In the genomic region with DNA sequence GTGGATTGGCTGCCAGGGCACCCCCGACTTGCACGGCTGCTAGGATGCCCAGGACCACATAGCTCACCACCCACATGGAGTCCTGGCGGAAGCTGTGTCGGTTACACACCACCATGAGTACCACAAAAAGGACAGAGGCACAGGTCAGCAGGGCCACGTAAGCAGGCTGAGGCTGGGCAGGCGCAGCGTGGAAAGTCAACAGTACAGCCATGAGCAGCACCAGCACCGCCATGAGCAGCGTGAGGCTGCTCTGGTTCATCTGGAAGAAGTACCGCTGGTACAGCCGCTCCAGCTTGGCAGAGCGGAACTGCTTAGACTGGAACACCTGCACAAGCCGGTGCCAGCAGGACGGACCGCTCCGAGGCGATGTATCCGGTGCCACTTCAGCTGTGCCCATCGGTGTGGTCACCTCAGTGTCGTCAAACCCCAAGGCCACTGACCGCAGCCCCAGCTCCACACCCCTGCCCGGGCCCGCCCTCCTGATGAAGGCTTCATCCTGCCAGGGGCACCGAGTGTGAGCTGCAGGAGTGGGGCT, we compare ENCODE assay signal across 14 mouse cellular contexts. TPM values are rescaled to one million over a fixed set of nuclear protein-coding genes. Genes with fewer than 3 reads are reported as not detected.
A peak's percentile ranks its signal among the peaks of the same experiment; 100 is the strongest.
DNase-seq lines count a peak whose midpoint lies in the region; ATAC-seq and TF ChIP-seq lines count a peak whose summit lies in the region.
"Had no signal": no experiment of that assay in that cellular context is flagged by ENCODE, and none has a peak within 500 bp of the region (broad histone marks: within the 10 kb centered on the region; RNA-seq: fewer than 3 reads in every experiment).

No protein-coding gene starts in this region.

- peaks cover 5% of the 10 kb centered on the region for H3K36me3 ChIP-seq in heart, adult 2 months (ENCODE audit: control insufficient read depth, insufficient read depth, low read length)
- H3K36me3 ChIP-seq in ES-Bruce4 (ENCODE audit: control insufficient read depth, insufficient read depth, low read length, poor library complexity, severe bottlenecking), result no peaks in the 10 kb centered on the region
- peaks cover 26% of the 10 kb centered on the region for H3K36me3 ChIP-seq in heart, embryonic 16.5 days (ENCODE audit: control insufficient read depth, insufficient read depth)
- peaks cover 47% of the 10 kb centered on the region for H3K36me3 ChIP-seq in liver, embryonic 13.5 days
- H3K36me3 ChIP-seq in lung, postnatal 0 days (ENCODE audit: insufficient read depth, low read length), result 0 out of 2 replicates have a peak, but pooled peaks cover 12% of the 10 kb centered on the region

- TF ChIP-seq EP300 in heart, adult 2 months (IDR thresholded peaks at IDR 0.05; ENCODE audit: insufficient read depth, low read depth, low read length), result no peak
- TF ChIP-seq EP300 in ES-Bruce4 (IDR thresholded peaks at IDR 0.05; ENCODE audit: insufficient read depth, low read depth, low read length), result no peak
- TF ChIP-seq EP300 in lung, postnatal 0 days (IDR thresholded peaks at IDR 0.05), result no peak

- H3K79me2 ChIP-seq in heart, adult 2 months (replicated peaks; ENCODE audit: control insufficient read depth, insufficient read depth, low read length), result peaks cover 10% of the 10 kb centered on the region

- H3K9me3 ChIP-seq in ES-Bruce4 (replicated peaks; ENCODE audit: control insufficient read depth, insufficient read depth, low read length, poor library complexity, severe bottlenecking), result no peaks in the 10 kb centered on the region
- H3K9me3 ChIP-seq in heart, embryonic 16.5 days (replicated peaks; ENCODE audit: control insufficient read depth, low read length), result no peaks in the 10 kb centered on the region
- no peaks in the 10 kb centered on the region for H3K9me3 ChIP-seq in liver, embryonic 13.5 days (replicated peaks)
- no peaks in the 10 kb centered on the region for H3K9me3 ChIP-seq in lung, postnatal 0 days (ENCODE audit: low read length)
- H3K9me3 ChIP-seq: forebrain, embryonic 15.5 days had no signal

- ATAC-seq in heart, embryonic 16.5 days (replicated peaks; ENCODE audit: extremely low read depth, insufficient read depth, low FRiP score), result no peak
- no peak for ATAC-seq in liver, embryonic 13.5 days (ENCODE audit: low read depth)
- no peak for ATAC-seq in lung, postnatal 0 days
- ATAC-seq: forebrain, embryonic 15.5 days had no signal

- peak overlapping the region; percentile 88 for H3K4me2 ChIP-seq in heart, embryonic 16.5 days (ENCODE audit: low read depth, low read length)
- peak overlapping the region; percentile 82 for H3K4me2 ChIP-seq in liver, embryonic 13.5 days
- no peak overlapping the region for H3K4me2 ChIP-seq in lung, postnatal 0 days (replicated peaks; ENCODE audit: low read depth, low read length)
- H3K4me2 ChIP-seq: forebrain, embryonic 15.5 days had no signal

- H3K4me1 ChIP-seq in heart, adult 2 months (ENCODE audit: control insufficient read depth, insufficient read depth, low read length), result peaks cover 9% of the 10 kb centered on the region
- H3K4me1 ChIP-seq in ES-Bruce4 (ENCODE audit: control insufficient read depth, insufficient read depth, low read length), result peaks cover 3% of the 10 kb centered on the region
- peaks cover 59% of the 10 kb centered on the region for H3K4me1 ChIP-seq in heart, embryonic 16.5 days (ENCODE audit: control insufficient read depth, insufficient read depth, low read length)
- H3K4me1 ChIP-seq in liver, embryonic 13.5 days (replicated peaks), result peaks cover 92% of the 10 kb centered on the region
- peaks cover 19% of the 10 kb centered on the region for H3K4me1 ChIP-seq in lung, postnatal 0 days (ENCODE audit: insufficient read depth, low read depth, low read length)

- H3K4me3 ChIP-seq in heart, adult 2 months, result peak overlapping the region; percentile 45
- H3K4me3 ChIP-seq in ES-Bruce4 (ENCODE audit: low read depth, low read length), result peak overlapping the region; percentile 51
- H3K4me3 ChIP-seq in heart, embryonic 16.5 days (ENCODE audit: low read length), result peak overlapping the region; percentile 53
- H3K4me3 ChIP-seq in liver, embryonic 13.5 days (replicated peaks), result peak overlapping the region; percentile 58; the same call in 1 of the 2 replicates
- no peak overlapping the region for H3K4me3 ChIP-seq in lung, postnatal 0 days (ENCODE audit: low read depth, low read length)
- H3K4me3 ChIP-seq: forebrain, embryonic 15.5 days had no signal

- 62% methylated on average over 24 of the region's 24 CpGs for WGBS in heart, adult 2 months
- 81% methylated on average over 24 of the region's 24 CpGs for WGBS in heart, embryonic 16.5 days
- 93% methylated on average over 24 of the region's 24 CpGs for WGBS in liver, embryonic 13.5 days (ENCODE audit: insufficient replicate concordance)
- WGBS in lung, postnatal 0 days, result 90% methylated on average over 24 of the region's 24 CpGs

- peak overlapping the region; percentile 89 for H3K27ac ChIP-seq in heart, adult 2 months
- no peak overlapping the region for H3K27ac ChIP-seq in ES-Bruce4 (ENCODE audit: insufficient read depth, low read length)
- peak overlapping the region; percentile 99 for H3K27ac ChIP-seq in heart, embryonic 16.5 days (ENCODE audit: low read length)
- peak overlapping the region; percentile 99 for H3K27ac ChIP-seq in liver, embryonic 13.5 days
- no peak overlapping the region for H3K27ac ChIP-seq in lung, postnatal 0 days (ENCODE audit: low read length)
- H3K27ac ChIP-seq: forebrain, embryonic 15.5 days had no signal

- no peaks in the 10 kb centered on the region for H3K27me3 ChIP-seq in heart, adult 2 months (ENCODE audit: control insufficient read depth, insufficient read depth, low read length)
- H3K27me3 ChIP-seq in ES-Bruce4 (ENCODE audit: control insufficient read depth, insufficient read depth, low read length, poor library complexity, severe bottlenecking), result 0 out of 2 replicates have a peak, but pooled peaks cover 2% of the 10 kb centered on the region
- no peaks in the 10 kb centered on the region for H3K27me3 ChIP-seq in heart, embryonic 16.5 days (ENCODE audit: control insufficient read depth, insufficient read depth, low read length)
- no peaks in the 10 kb centered on the region for H3K27me3 ChIP-seq in liver, embryonic 13.5 days
- no peaks in the 10 kb centered on the region for H3K27me3 ChIP-seq in lung, postnatal 0 days (replicated peaks; ENCODE audit: insufficient read depth, low read length)
- H3K27me3 ChIP-seq: forebrain, embryonic 15.5 days had no signal

- peak; percentile 45 to 53 for DNase-seq in heart, adult 2 months
- DNase-seq in heart, adult 8-10 months (ENCODE audit: low spot score), result no peak
- DNase-seq in liver, embryonic 13.5 days, result no peak
- no peak for DNase-seq in thymus, postnatal 10 days (ENCODE audit: low spot score in 2 of 2)
- no peak for DNase-seq in lung, postnatal 0 days (ENCODE audit: low spot score)
- DNase-seq in left cerebral cortex, postnatal 36 days (ENCODE audit: low spot score in 2 of 2), result no peak
- DNase-seq: adrenal gland, postnatal 25 days; cerebellum, adult 18-20 months; right cerebral cortex, postnatal 4 days had no signal

- no peak for TF ChIP-seq CTCF in heart, adult 2 months (IDR thresholded peaks at IDR 0.05)
- no peak for TF ChIP-seq CTCF in ES-Bruce4 (IDR thresholded peaks at IDR 0.05; ENCODE audit: low read depth, low read length)
- no peak for TF ChIP-seq CTCF in lung, postnatal 0 days (IDR thresholded peaks at IDR 0.05)

- TF ChIP-seq POLR2A in heart, adult 2 months (IDR thresholded peaks at IDR 0.05; ENCODE audit: insufficient read depth, low read depth, low read length), result no peak
- TF ChIP-seq POLR2A in ES-Bruce4 (IDR thresholded peaks at IDR 0.05; ENCODE audit: insufficient read depth, low read length), result no peak

- intact Hi-C loops in heart, adult 2 months (cut with DNase I), result no loop called here
- intact Hi-C loops in left cerebral cortex, postnatal 36 days (cut with DNase I), result no loop called here

- H3K9ac ChIP-seq in heart, adult 2 months (ENCODE audit: low read depth, low read length), result peak overlapping the region; percentile 68
- peak overlapping the region; percentile 7; the same call in 1 of the 2 replicates for H3K9ac ChIP-seq in ES-Bruce4 (ENCODE audit: low read depth, poor library complexity, severe bottlenecking)
- H3K9ac ChIP-seq in heart, embryonic 16.5 days (ENCODE audit: low read length), result peak overlapping the region; percentile 72
- H3K9ac ChIP-seq in liver, embryonic 13.5 days, result peak overlapping the region; percentile 79; the same call in 1 of the 2 replicates
- no peak overlapping the region for H3K9ac ChIP-seq in lung, postnatal 0 days (replicated peaks; ENCODE audit: low read depth)
- H3K9ac ChIP-seq: forebrain, embryonic 15.5 days had no signal

RNA-seq across cellular contexts. Expression of gene Adcy6, which starts 5.8 kb away (rescaled TPM):
- 100 to 1,000 TPM; 153 to 220 TPM for total RNA-seq in heart, adult 2 months (2021)
- 136 and 211 TPM in 2 replicates for polyA plus RNA-seq in heart, adult 2 months (2012; rRNA removed)
- 100 to 1,000 TPM; 136 to 213 (median 183) TPM for total RNA-seq in heart, adult 8-10 months (2022)
- 12.5 and 12.8 TPM in 2 replicates for polyA plus RNA-seq in ES-Bruce4 (2011; ENCODE audit: insufficient read depth, insufficient read length, low read depth, missing spikeins)
- polyA plus RNA-seq in heart, embryonic 16.5 days (2015; fragmentation: Nextera tagmentation; extraction: Ambion mirVana), result 39.0 and 47.1 TPM in 2 replicates
- polyA plus RNA-seq in liver, embryonic 13.5 days (2015; fragmentation: Nextera tagmentation; extraction: Ambion mirVana), result 5.2 and 6.2 TPM in 2 replicates
- 9.2 and 12.1 TPM in 2 replicates for polyA plus RNA-seq in lung, postnatal 0 days (2015; fragmentation: Nextera tagmentation; extraction: Ambion mirVana)
- total RNA-seq in left cerebral cortex, postnatal 36 days (2021), result 10 to 100 TPM; 41.5 to 58.4 TPM
- total RNA-seq: monocyte, adult 5-6 weeks had no signal

RNA-seq across cellular contexts. Expression of gene Cacnb3, which starts 26.5 kb away (rescaled TPM):
- 1 to 10 TPM; 2.6 to 2.7 TPM for total RNA-seq in heart, adult 2 months (2021)
- 6.5 and 7.7 TPM in 2 replicates for polyA plus RNA-seq in heart, adult 2 months (2012; rRNA removed)
- 1 to 10 TPM; 2.0 to 2.8 (median 2.6) TPM for total RNA-seq in heart, adult 8-10 months (2022)
- polyA plus RNA-seq in ES-Bruce4 (2011; ENCODE audit: insufficient read depth, insufficient read length, low read depth, missing spikeins), result 16.8 and 18.7 TPM in 2 replicates
- 8.2 and 10.5 TPM in 2 replicates for polyA plus RNA-seq in heart, embryonic 16.5 days (2015; fragmentation: Nextera tagmentation; extraction: Ambion mirVana)
- polyA plus RNA-seq in liver, embryonic 13.5 days (2015; fragmentation: Nextera tagmentation; extraction: Ambion mirVana), result 1.4 and 1.5 TPM in 2 replicates
- polyA plus RNA-seq in lung, postnatal 0 days (2015; fragmentation: Nextera tagmentation; extraction: Ambion mirVana), result 7.4 and 10.7 TPM in 2 replicates
- 100 to 1,000 TPM; 273 to 276 TPM for total RNA-seq in left cerebral cortex, postnatal 36 days (2021)

RNA-seq across cellular contexts. Expression of gene 4930415O20Rik, which starts 33.3 kb away (rescaled TPM):
- total RNA-seq in heart, adult 2 months (2021), result 1 to 10 TPM; 1.6 to 2.1 TPM
- polyA plus RNA-seq in heart, adult 2 months (2012; rRNA removed), result not detected in 2 replicates
- total RNA-seq in heart, adult 8-10 months (2022), result 1 to 10 TPM; 1.6 to 4.2 (median 2.3) TPM
- 1.7 and 2.6 TPM in 2 replicates for polyA plus RNA-seq in ES-Bruce4 (2011; ENCODE audit: insufficient read depth, insufficient read length, low read depth, missing spikeins)
- 0.64 TPM in 1 of 2 replicates, not detected in the other for polyA plus RNA-seq in heart, embryonic 16.5 days (2015; fragmentation: Nextera tagmentation; extraction: Ambion mirVana)
- polyA plus RNA-seq in liver, embryonic 13.5 days (2015; fragmentation: Nextera tagmentation; extraction: Ambion mirVana), result not detected in 2 replicates
- polyA plus RNA-seq in lung, postnatal 0 days (2015; fragmentation: Nextera tagmentation; extraction: Ambion mirVana), result 0.31 TPM in 1 of 2 replicates, not detected in the other
- not detected for total RNA-seq in left cerebral cortex, postnatal 36 days (2021)
- total RNA-seq: adrenal gland, postnatal 25 days; monocyte, adult 5-6 weeks had no signal
- polyA plus RNA-seq: lung, embryonic 16.5 days had no signal

RNA-seq across cellular contexts. Expression of gene Ccnt1, which starts 33.4 kb away (rescaled TPM):
- 10 to 100 TPM; 26.8 to 27.6 TPM for total RNA-seq in heart, adult 2 months (2021)
- 9.3 and 15.4 TPM in 2 replicates for polyA plus RNA-seq in heart, adult 2 months (2012; rRNA removed)
- total RNA-seq in heart, adult 8-10 months (2022), result 10 to 100 TPM; 26.7 to 34.8 (median 30.0) TPM
- polyA plus RNA-seq in ES-Bruce4 (2011; ENCODE audit: insufficient read depth, insufficient read length, low read depth, missing spikeins), result 66.8 and 73.1 TPM in 2 replicates
- polyA plus RNA-seq in heart, embryonic 16.5 days (2015; fragmentation: Nextera tagmentation; extraction: Ambion mirVana), result 36.4 and 41.2 TPM in 2 replicates
- polyA plus RNA-seq in liver, embryonic 13.5 days (2015; fragmentation: Nextera tagmentation; extraction: Ambion mirVana), result 27.4 and 34.3 TPM in 2 replicates
- polyA plus RNA-seq in lung, postnatal 0 days (2015; fragmentation: Nextera tagmentation; extraction: Ambion mirVana), result 31.0 and 32.2 TPM in 2 replicates
- 10 to 100 TPM; 37.0 to 45.6 TPM for total RNA-seq in left cerebral cortex, postnatal 36 days (2021)

RNA-seq across cellular contexts. Expression of gene Ddx23, which starts 58.6 kb away (rescaled TPM):
- total RNA-seq in heart, adult 2 months (2021), result 10 to 100 TPM; 47.9 to 55.4 TPM
- polyA plus RNA-seq in heart, adult 2 months (2012; rRNA removed), result 18.9 and 30.7 TPM in 2 replicates
- 10 to 100 TPM; 53.2 to 61.7 (median 56.4) TPM for total RNA-seq in heart, adult 8-10 months (2022)
- 121 TPM in 2 replicates for polyA plus RNA-seq in ES-Bruce4 (2011; ENCODE audit: insufficient read depth, insufficient read length, low read depth, missing spikeins)
- polyA plus RNA-seq in heart, embryonic 16.5 days (2015; fragmentation: Nextera tagmentation; extraction: Ambion mirVana), result 15.2 and 18.3 TPM in 2 replicates
- polyA plus RNA-seq in liver, embryonic 13.5 days (2015; fragmentation: Nextera tagmentation; extraction: Ambion mirVana), result 14.7 and 15.5 TPM in 2 replicates
- polyA plus RNA-seq in lung, postnatal 0 days (2015; fragmentation: Nextera tagmentation; extraction: Ambion mirVana), result 14.5 and 17.5 TPM in 2 replicates
- 10 to 100 TPM; 80.2 to 82.7 TPM for total RNA-seq in left cerebral cortex, postnatal 36 days (2021)

Comparison
In these comparisons a context has a peak if more than half of its experiments do, and no peak if none do; other contexts are left out.
1. DNase-seq: peak in heart, adult 2 months (2 of 2); none in heart, adult 8-10 months (single experiment), liver, embryonic 13.5 days (single experiment), thymus, postnatal 10 days (0 of 2), lung, postnatal 0 days (single experiment) and left cerebral cortex, postnatal 36 days (0 of 2).
2. H3K27ac ChIP-seq: peak in heart, adult 2 months (single experiment), heart, embryonic 16.5 days (single experiment) and liver, embryonic 13.5 days (single experiment); none in ES-Bruce4 (single experiment) and lung, postnatal 0 days (single experiment).